Mouse (Mus musculus): Measurements from ENCODE around the gene Zdhhc21.

Gene Zdhhc21

GRCm38 (mm10) chr4:82884636-82885534 lies 25.1 kb upstream of the Zdhhc21 start, which contains the start of gene Cer1:
Cer1 (minus strand) TSS chr4:82885148.
- H3K4me3 ChIP-seq (replicated peaks; ENCODE audit: low read length) = no peak within 1 kb of the TSS
- TF ChIP-seq NANOG (IDR thresholded peaks at IDR 0.05; ENCODE audit: borderline replicate concordance, low read length) (no peak), POU5F1 (IDR thresholded peaks at IDR 0.05; ENCODE audit: borderline replicate concordance, low read length) (no peak), CTCF (conservative IDR thresholded peaks at IDR 0.05; ENCODE audit: low read length) (no peak)
- H3K9me3 ChIP-seq (ENCODE audit: low read length) = no peaks in the 10 kb centered on the region

GRCm38 (mm10) chr4:82882500-82882899 lies 22.7 kb upstream of the Zdhhc21 start:
- H3K36me3 ChIP-seq (ENCODE audit: insufficient read depth, low read length) = no peaks in the 10 kb centered on the region
- H3K4me3 ChIP-seq (replicated peaks; ENCODE audit: low read length) = no peak overlapping the region
- TF ChIP-seq NANOG (IDR thresholded peaks at IDR 0.05; ENCODE audit: borderline replicate concordance, low read length) = no peak
- TF ChIP-seq POU5F1 (IDR thresholded peaks at IDR 0.05; ENCODE audit: borderline replicate concordance, low read length) = no peak
- peak; percentile 53 for TF ChIP-seq CTCF (conservative IDR thresholded peaks at IDR 0.05; ENCODE audit: low read length)

More at GRCm38 (mm10) chr4:82884636-82885534, 25.1 kb upstream of the Zdhhc21 start, which contains the start of gene Cer1:
- H3K27me3 ChIP-seq (ENCODE audit: insufficient read depth, low read length) = 0 out of 2 replicates have a peak, but pooled peaks cover 4% of the 10 kb centered on the region
- H3K36me3 ChIP-seq (ENCODE audit: insufficient read depth, low read length) = no peaks in the 10 kb centered on the region
- peaks cover 10% of the 10 kb centered on the region for H3K4me1 ChIP-seq (replicated peaks; ENCODE audit: low read depth, low read length)

GRCm38 (mm10) chr4:82881366-82881765 lies 21.6 kb upstream of the Zdhhc21 start:
- Histone ChIP-seq H3K4me1 (replicated peaks; ENCODE audit: low read depth, low read length) (peaks cover 10% of the 10 kb centered on the region), H3K9me3 (ENCODE audit: low read length) (no peaks in the 10 kb centered on the region), H3K4me3 (replicated peaks; ENCODE audit: low read length) (no peak overlapping the region), H3K36me3 (ENCODE audit: insufficient read depth, low read length) (no peaks in the 10 kb centered on the region), H3K27me3 (ENCODE audit: insufficient read depth, low read length) (no peaks in the 10 kb centered on the region)
- no peak for TF ChIP-seq POU5F1 (IDR thresholded peaks at IDR 0.05; ENCODE audit: borderline replicate concordance, low read length)
- no peak for TF ChIP-seq CTCF (conservative IDR thresholded peaks at IDR 0.05; ENCODE audit: low read length)
- TF ChIP-seq NANOG (IDR thresholded peaks at IDR 0.05; ENCODE audit: borderline replicate concordance, low read length) = no peak

More at GRCm38 (mm10) chr4:82882500-82882899, 22.7 kb upstream of the Zdhhc21 start:
- Histone ChIP-seq H3K9me3 (ENCODE audit: low read length) (no peaks in the 10 kb centered on the region), H3K27me3 (ENCODE audit: insufficient read depth, low read length) (0 out of 2 replicates have a peak, but pooled peaks cover 4% of the 10 kb centered on the region), H3K4me1 (replicated peaks; ENCODE audit: low read depth, low read length) (peaks cover 10% of the 10 kb centered on the region)

- Histone ChIP-seq H3K36me3 (ENCODE audit: insufficient read depth, low read length) (no peaks in the 10 kb centered on the region), H3K27me3 (ENCODE audit: insufficient read depth, low read length) (no peaks in the 10 kb centered on the region), H3K4me1 (replicated peaks; ENCODE audit: low read depth, low read length) (0 out of 2 replicates have a peak, but pooled peaks cover 5% of the 10 kb centered on the region), H3K4me3 (replicated peaks; ENCODE audit: low read length) (no peak overlapping the region), H3K9me3 (ENCODE audit: low read length) (no peaks in the 10 kb centered on the region)
- TF ChIP-seq CTCF (conservative IDR thresholded peaks at IDR 0.05; ENCODE audit: low read length) (no peak), NANOG (IDR thresholded peaks at IDR 0.05; ENCODE audit: borderline replicate concordance, low read length) (no peak), POU5F1 (IDR thresholded peaks at IDR 0.05; ENCODE audit: borderline replicate concordance, low read length) (no peak)
Measured at GRCm38 (mm10) chr4:82880243-82880642, 20.5 kb upstream of the Zdhhc21 start.

- TF ChIP-seq POU5F1 (IDR thresholded peaks at IDR 0.05; ENCODE audit: borderline replicate concordance, low read length) (no peak), NANOG (IDR thresholded peaks at IDR 0.05; ENCODE audit: borderline replicate concordance, low read length) (no peak), CTCF (conservative IDR thresholded peaks at IDR 0.05; ENCODE audit: low read length) (no peak)
- no peaks in the 10 kb centered on the region for H3K27me3 ChIP-seq (ENCODE audit: insufficient read depth, low read length)
- no peaks in the 10 kb centered on the region for H3K9me3 ChIP-seq (ENCODE audit: low read length)
- no peaks in the 10 kb centered on the region for H3K4me1 ChIP-seq (replicated peaks; ENCODE audit: low read depth, low read length)
- H3K36me3 ChIP-seq (ENCODE audit: insufficient read depth, low read length) = no peaks in the 10 kb centered on the region
- no peak overlapping the region for H3K4me3 ChIP-seq (replicated peaks; ENCODE audit: low read length)
Measured at GRCm38 (mm10) chr4:82879152-82879551, 19.4 kb upstream of the Zdhhc21 start.

GRCm38 (mm10) chr4:82876656-82877055 lies 16.9 kb upstream of the Zdhhc21 start:
- Histone ChIP-seq H3K27me3 (ENCODE audit: insufficient read depth, low read length) (no peaks in the 10 kb centered on the region), H3K36me3 (ENCODE audit: insufficient read depth, low read length) (no peaks in the 10 kb centered on the region), H3K4me1 (replicated peaks; ENCODE audit: low read depth, low read length) (peaks cover 4% of the 10 kb centered on the region; the same call in 1 of the 2 replicates), H3K4me3 (replicated peaks; ENCODE audit: low read length) (no peak overlapping the region), H3K9me3 (ENCODE audit: low read length) (no peaks in the 10 kb centered on the region)
- TF ChIP-seq CTCF (conservative IDR thresholded peaks at IDR 0.05; ENCODE audit: low read length) (no peak), POU5F1 (IDR thresholded peaks at IDR 0.05; ENCODE audit: borderline replicate concordance, low read length) (no peak), NANOG (IDR thresholded peaks at IDR 0.05; ENCODE audit: borderline replicate concordance, low read length) (no peak)

GRCm38 (mm10) chr4:82875532-82875931 lies 15.8 kb upstream of the Zdhhc21 start:
- H3K27me3 ChIP-seq (ENCODE audit: insufficient read depth, low read length) = no peaks in the 10 kb centered on the region
- peaks cover 8% of the 10 kb centered on the region for H3K9me3 ChIP-seq (ENCODE audit: low read length)
- no peak overlapping the region for H3K4me3 ChIP-seq (replicated peaks; ENCODE audit: low read length)
- TF ChIP-seq POU5F1 (IDR thresholded peaks at IDR 0.05; ENCODE audit: borderline replicate concordance, low read length) = no peak
- TF ChIP-seq CTCF (conservative IDR thresholded peaks at IDR 0.05; ENCODE audit: low read length) = no peak
- TF ChIP-seq NANOG (IDR thresholded peaks at IDR 0.05; ENCODE audit: borderline replicate concordance, low read length) = no peak
- H3K4me1 ChIP-seq (replicated peaks; ENCODE audit: low read depth, low read length) = peaks cover 4% of the 10 kb centered on the region; the same call in 1 of the 2 replicates
- no peaks in the 10 kb centered on the region for H3K36me3 ChIP-seq (ENCODE audit: insufficient read depth, low read length)

- H3K9me3 ChIP-seq (ENCODE audit: low read length) = peaks cover 14% of the 10 kb centered on the region
- TF ChIP-seq NANOG (IDR thresholded peaks at IDR 0.05; ENCODE audit: borderline replicate concordance, low read length) (no peak), CTCF (conservative IDR thresholded peaks at IDR 0.05; ENCODE audit: low read length) (no peak), POU5F1 (IDR thresholded peaks at IDR 0.05; ENCODE audit: borderline replicate concordance, low read length) (no peak)
- no peaks in the 10 kb centered on the region for H3K27me3 ChIP-seq (ENCODE audit: insufficient read depth, low read length)
- no peak overlapping the region for H3K4me3 ChIP-seq (replicated peaks; ENCODE audit: low read length)
- H3K4me1 ChIP-seq (replicated peaks; ENCODE audit: low read depth, low read length) = peaks cover 4% of the 10 kb centered on the region; the same call in 1 of the 2 replicates
- H3K36me3 ChIP-seq (ENCODE audit: insufficient read depth, low read length) = no peaks in the 10 kb centered on the region
Measured at GRCm38 (mm10) chr4:82874791-82875190, 15.0 kb upstream of the Zdhhc21 start.
